Mouse (Mus musculus): Measurements from ENCODE around the gene Fuca1. TPM values are rescaled to one million over a fixed set of nuclear protein-coding genes. Genes with fewer than 3 reads are reported as not detected.
"Not testable (repeated sequence)": the region's sequence is repeated elsewhere in the genome, so short reads cannot be mapped to it uniquely, and the experiment has no call there.

Gene Fuca1
- polyA plus RNA-seq, 1 experiment from 2014 or later, result 48.1 TPM

DNA sequence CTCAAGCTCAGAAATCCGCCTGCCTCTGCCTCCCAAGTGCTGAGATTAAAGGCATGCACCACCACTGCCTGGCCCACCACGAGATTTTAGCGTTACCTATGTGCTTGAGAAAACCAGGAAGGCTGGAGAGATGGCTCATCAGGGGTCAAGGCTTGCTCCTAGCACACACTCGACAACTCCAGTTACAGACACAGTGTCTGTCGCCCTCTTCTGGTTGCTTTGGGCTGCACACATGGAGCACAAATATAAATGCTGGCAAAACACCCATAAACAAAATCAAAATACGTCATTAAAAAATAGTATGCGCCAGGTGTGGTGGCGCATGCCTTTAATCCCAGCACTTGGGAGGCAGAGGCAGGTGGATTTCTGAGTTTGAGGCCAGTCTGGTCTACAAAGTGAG is 20.5 kb downstream of the Fuca1 start:
- not testable (repeated sequence) for H3K4me1 ChIP-seq (ENCODE audit: control insufficient read depth, insufficient read depth, low read length); ATAC-seq (ENCODE audit: low FRiP score); H3K4me3 ChIP-seq (ENCODE audit: low read depth, low read length); H3K27me3 ChIP-seq (ENCODE audit: control insufficient read depth, insufficient read depth, low read length); H3K27ac ChIP-seq (ENCODE audit: low read depth, low read length); DNase-seq (ENCODE audit: low spot score, missing footprints); H3K36me3 ChIP-seq (ENCODE audit: control insufficient read depth, insufficient read depth, low read length); H3K9ac ChIP-seq (ENCODE audit: low read length); H3K9me3 ChIP-seq (ENCODE audit: control insufficient read depth, low read length); H3K4me2 ChIP-seq
- WGBS, result 81% methylated on average over 8 of the region's 8 CpGs

- 93% methylated on average over 6 of the region's 6 CpGs for WGBS
- DNase-seq (ENCODE audit: low spot score, missing footprints) (no peak), ATAC-seq (ENCODE audit: low FRiP score) (no peak)
- no peak overlapping the region for H3K9ac ChIP-seq (ENCODE audit: low read length)
- no peaks in the 10 kb centered on the region; the same call in 1 of the 2 replicates for H3K36me3 ChIP-seq (ENCODE audit: control insufficient read depth, insufficient read depth, low read length)
- H3K4me3 ChIP-seq (ENCODE audit: low read depth, low read length), result no peak overlapping the region
- H3K27ac ChIP-seq (ENCODE audit: low read depth, low read length), result no peak overlapping the region
- no peak overlapping the region for H3K4me2 ChIP-seq
- H3K9me3 ChIP-seq (ENCODE audit: control insufficient read depth, low read length), result no peaks in the 10 kb centered on the region
- H3K27me3 ChIP-seq (ENCODE audit: control insufficient read depth, insufficient read depth, low read length), result no peaks in the 10 kb centered on the region
- H3K4me1 ChIP-seq (ENCODE audit: control insufficient read depth, insufficient read depth, low read length), result peaks cover 7% of the 10 kb centered on the region
Observed at GRCm38 (mm10) chr4:135942193-135942592, 21.7 kb downstream of the Fuca1 start.

DNA sequence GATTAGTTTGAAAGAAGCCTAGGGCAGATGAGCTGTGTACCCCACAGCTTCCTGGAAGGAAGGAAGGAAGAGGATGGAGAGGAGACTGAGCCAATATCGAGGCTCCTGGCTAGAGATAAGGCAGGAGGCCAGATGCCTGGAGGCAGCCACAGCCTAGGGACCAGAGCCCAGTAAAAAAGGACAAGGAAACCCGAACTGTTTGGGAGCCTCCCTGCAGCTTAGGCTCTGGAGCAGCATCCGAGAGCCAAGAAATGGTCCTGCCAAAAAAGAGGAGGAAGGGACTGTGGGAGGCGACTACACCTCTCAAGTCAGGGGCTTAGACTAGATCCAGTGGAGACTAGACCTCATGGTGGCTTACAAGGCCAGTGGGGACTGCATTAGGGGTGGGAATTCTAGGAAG is 22.9 kb downstream of the Fuca1 start:
- H3K27ac ChIP-seq (ENCODE audit: low read depth, low read length), result no peak overlapping the region
- WGBS, result 64% methylated on average over 4 of the region's 4 CpGs
- ATAC-seq (ENCODE audit: low FRiP score), result no peak

GRCm38 (mm10) chr4:135945706-135946105 is 25.2 kb downstream of the Fuca1 start:
- Histone ChIP-seq H3K9me3 (ENCODE audit: control insufficient read depth, low read length) (no peaks in the 10 kb centered on the region), H3K27ac (ENCODE audit: low read depth, low read length) (no peak overlapping the region), H3K4me3 (ENCODE audit: low read depth, low read length) (peak overlapping the region; percentile 80; the same call in 1 of the 2 replicates), H3K27me3 (ENCODE audit: control insufficient read depth, insufficient read depth, low read length) (no peaks in the 10 kb centered on the region), H3K36me3 (ENCODE audit: control insufficient read depth, insufficient read depth, low read length) (no peaks in the 10 kb centered on the region), H3K4me2 (peak overlapping the region; percentile 87), H3K4me1 (ENCODE audit: control insufficient read depth, insufficient read depth, low read length) (peaks cover 7% of the 10 kb centered on the region), H3K9ac (ENCODE audit: low read length) (peak overlapping the region; percentile 47)
- WGBS, result 77% methylated on average over 10 of the region's 10 CpGs
- ATAC-seq (ENCODE audit: low FRiP score) (peak; percentile 50), DNase-seq (ENCODE audit: low spot score, missing footprints) (no peak)

More for the DNA sequence above, 22.9 kb downstream of the Fuca1 start:
- H3K27me3 ChIP-seq (ENCODE audit: control insufficient read depth, insufficient read depth, low read length), result no peaks in the 10 kb centered on the region
- peaks cover 7% of the 10 kb centered on the region for H3K4me1 ChIP-seq (ENCODE audit: control insufficient read depth, insufficient read depth, low read length)
- H3K9me3 ChIP-seq (ENCODE audit: control insufficient read depth, low read length), result no peaks in the 10 kb centered on the region
- no peak overlapping the region for H3K9ac ChIP-seq (ENCODE audit: low read length)
- H3K36me3 ChIP-seq (ENCODE audit: control insufficient read depth, insufficient read depth, low read length), result no peaks in the 10 kb centered on the region; the same call in 1 of the 2 replicates
- DNase-seq (ENCODE audit: low spot score, missing footprints), result no peak
- no peak overlapping the region for H3K4me2 ChIP-seq
- H3K4me3 ChIP-seq (ENCODE audit: low read depth, low read length), result no peak overlapping the region

GRCm38 (mm10) chr4:135946278-135946658 is 25.7 kb downstream of the Fuca1 start, which contains the start of gene Hmgcl:
Hmgcl (plus strand) TSS chr4:135946448.
- peak within 1 kb of the TSS; percentile 80 for H3K4me3 ChIP-seq (ENCODE audit: low read depth, low read length)
- 0 out of 2 replicates have a peak within 1 kb of the TSS, but pooled peaks have one; percentile 12 for H3K27ac ChIP-seq (ENCODE audit: low read depth, low read length)
- peak; percentile 96 for ATAC-seq (ENCODE audit: low FRiP score)
- under 1% methylated on average over 23 of the region's 23 CpGs for WGBS
- H3K27me3 ChIP-seq (ENCODE audit: control insufficient read depth, insufficient read depth, low read length), result no peaks in the 10 kb centered on the region
- H3K9me3 ChIP-seq (ENCODE audit: control insufficient read depth, low read length), result no peaks in the 10 kb centered on the region
- peak within 1 kb of the TSS; percentile 72 for H3K9ac ChIP-seq (ENCODE audit: low read length)
- H3K4me2 ChIP-seq, result peak within 1 kb of the TSS; percentile 87
- peak; percentile 98 for DNase-seq (ENCODE audit: low spot score, missing footprints)
- peaks cover under 1% of the 10 kb centered on the region; the same call in 1 of the 2 replicates for H3K36me3 ChIP-seq (ENCODE audit: control insufficient read depth, insufficient read depth, low read length)
- peaks cover 7% of the 10 kb centered on the region for H3K4me1 ChIP-seq (ENCODE audit: control insufficient read depth, insufficient read depth, low read length)

- no peak for ATAC-seq (ENCODE audit: low FRiP score)
- 0 out of 2 replicates have a peak overlapping the region, but pooled peaks have one; percentile 12 for H3K27ac ChIP-seq (ENCODE audit: low read depth, low read length)
Observed at GRCm38 (mm10) chr4:135946659-135947301, 26.2 kb downstream of the Fuca1 start.

DNA sequence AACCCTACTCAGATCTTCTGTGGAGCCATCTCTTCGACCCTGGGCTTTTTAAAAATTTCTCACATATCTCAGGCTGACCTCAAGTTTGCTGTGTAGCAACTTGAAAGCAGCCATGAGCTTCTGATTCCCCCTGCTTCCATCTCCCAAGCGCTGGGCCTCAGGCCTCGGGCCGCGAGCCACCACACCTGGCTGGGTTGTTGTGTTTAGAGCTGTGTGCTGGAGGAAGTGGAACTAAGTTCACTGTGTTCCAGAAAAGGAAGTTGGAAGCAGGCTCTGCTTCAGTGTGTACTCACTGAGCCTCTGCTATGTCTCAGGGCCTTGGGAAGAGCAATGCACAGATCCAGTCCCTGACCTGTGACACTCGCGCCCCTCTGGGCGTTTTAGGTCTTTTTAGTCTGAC is 27.6 kb downstream of the Fuca1 start:
- H3K4me2 ChIP-seq, result no peak overlapping the region
- no peak overlapping the region for H3K9ac ChIP-seq (ENCODE audit: low read length)
- DNase-seq (ENCODE audit: low spot score, missing footprints), result no peak
- WGBS, result 95% methylated on average over 8 of the region's 8 CpGs
- H3K27ac ChIP-seq (ENCODE audit: low read depth, low read length), result no peak overlapping the region
- no peak overlapping the region for H3K4me3 ChIP-seq (ENCODE audit: low read depth, low read length)
- peaks cover 5% of the 10 kb centered on the region for H3K36me3 ChIP-seq (ENCODE audit: control insufficient read depth, insufficient read depth, low read length)
- no peaks in the 10 kb centered on the region for H3K9me3 ChIP-seq (ENCODE audit: control insufficient read depth, low read length)
- no peaks in the 10 kb centered on the region for H3K27me3 ChIP-seq (ENCODE audit: control insufficient read depth, insufficient read depth, low read length)
- peaks cover 7% of the 10 kb centered on the region for H3K4me1 ChIP-seq (ENCODE audit: control insufficient read depth, insufficient read depth, low read length)
- no peak for ATAC-seq (ENCODE audit: low FRiP score)

More at GRCm38 (mm10) chr4:135946659-135947301, 26.2 kb downstream of the Fuca1 start:
- no peaks in the 10 kb centered on the region for H3K9me3 ChIP-seq (ENCODE audit: control insufficient read depth, low read length)
- peak overlapping the region; percentile 87 for H3K4me2 ChIP-seq
- no peak for DNase-seq (ENCODE audit: low spot score, missing footprints)
- H3K4me1 ChIP-seq (ENCODE audit: control insufficient read depth, insufficient read depth, low read length), result peaks cover 7% of the 10 kb centered on the region
- H3K27me3 ChIP-seq (ENCODE audit: control insufficient read depth, insufficient read depth, low read length), result no peaks in the 10 kb centered on the region
- H3K9ac ChIP-seq (ENCODE audit: low read length), result peak overlapping the region; percentile 72
- H3K4me3 ChIP-seq (ENCODE audit: low read depth, low read length), result peak overlapping the region; percentile 80
- WGBS, result 1% methylated on average over 28 of the region's 28 CpGs
- peaks cover 2% of the 10 kb centered on the region; the same call in 1 of the 2 replicates for H3K36me3 ChIP-seq (ENCODE audit: control insufficient read depth, insufficient read depth, low read length)

GRCm38 (mm10) chr4:135949475-135949874 is 28.9 kb downstream of the Fuca1 start:
- Histone ChIP-seq H3K27me3 (ENCODE audit: control insufficient read depth, insufficient read depth, low read length) (no peaks in the 10 kb centered on the region), H3K27ac (ENCODE audit: low read depth, low read length) (no peak overlapping the region), H3K36me3 (ENCODE audit: control insufficient read depth, insufficient read depth, low read length) (peaks cover 5% of the 10 kb centered on the region), H3K4me1 (ENCODE audit: control insufficient read depth, insufficient read depth, low read length) (peaks cover 7% of the 10 kb centered on the region), H3K9me3 (ENCODE audit: control insufficient read depth, low read length) (no peaks in the 10 kb centered on the region), H3K9ac (ENCODE audit: low read length) (no peak overlapping the region), H3K4me2 (no peak overlapping the region), H3K4me3 (ENCODE audit: low read depth, low read length) (no peak overlapping the region)
- no peak for ATAC-seq (ENCODE audit: low FRiP score)
- DNase-seq (ENCODE audit: low spot score, missing footprints), result peak; percentile 14
- 93% methylated on average over 10 of the region's 10 CpGs for WGBS

DNA sequence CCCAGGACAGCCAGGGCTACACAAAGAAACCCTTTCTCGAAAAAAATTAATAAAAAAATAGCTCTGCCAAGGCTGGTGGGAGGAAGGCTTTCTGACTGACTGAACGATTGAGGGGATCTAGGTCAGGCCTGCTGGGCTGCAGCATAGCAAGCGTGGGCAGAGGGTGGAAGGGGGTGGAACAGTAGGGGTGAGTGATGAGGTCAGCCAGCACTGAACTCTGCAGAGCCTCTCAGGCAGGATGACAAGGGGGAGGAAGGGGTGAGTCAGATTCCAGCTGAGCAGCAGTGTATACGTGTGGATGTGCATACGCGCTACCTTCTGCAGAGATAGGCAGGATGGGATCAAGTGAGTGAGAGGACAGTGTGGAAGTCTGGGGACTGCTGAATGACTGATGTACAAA is 29.4 kb downstream of the Fuca1 start:
- DNase-seq (ENCODE audit: low spot score, missing footprints) (peak; percentile 37), ATAC-seq (ENCODE audit: low FRiP score) (no peak)
- no peak overlapping the region for H3K9ac ChIP-seq (ENCODE audit: low read length)
- H3K9me3 ChIP-seq (ENCODE audit: control insufficient read depth, low read length), result no peaks in the 10 kb centered on the region
- no peak overlapping the region for H3K27ac ChIP-seq (ENCODE audit: low read depth, low read length)
- no peaks in the 10 kb centered on the region for H3K27me3 ChIP-seq (ENCODE audit: control insufficient read depth, insufficient read depth, low read length)
- H3K4me1 ChIP-seq (ENCODE audit: control insufficient read depth, insufficient read depth, low read length), result peaks cover 7% of the 10 kb centered on the region
- no peak overlapping the region for H3K4me2 ChIP-seq
- H3K4me3 ChIP-seq (ENCODE audit: low read depth, low read length), result no peak overlapping the region
- peaks cover 5% of the 10 kb centered on the region for H3K36me3 ChIP-seq (ENCODE audit: control insufficient read depth, insufficient read depth, low read length)
- WGBS, result 73% methylated on average over 6 of the region's 6 CpGs
